Mouse (Mus musculus) hindbrain, embryonic 15.5 days (tissue): ENCODE results near the gene Sorl1. TPM values are rescaled to one million over a fixed set of nuclear protein-coding genes. Genes with fewer than 3 reads are reported as not detected.
A peak's percentile ranks its signal among the peaks of the same experiment; 100 is the strongest.

ENCODE experiments used
- ATAC-seq: fragments of 200-750 bp; cut with Nextera tagmentation; 2 replicates; pipeline ENCODE4 v1.8.0; 2017; ENCODE audit warnings: low read depth, moderate number of reproducible peaks, moderate TSS enrichment; ENCODE audit not compliant: low FRiP score
- H3K27ac ChIP-seq: fragments of 300-500 bp; sonication (generic); replicated peaks from 2 replicates; pipeline ENCODE4 v1.5.1; 2015; ENCODE audit warnings: mild to moderate bottlenecking, inconsistent platforms
- H3K27me3 ChIP-seq: fragments of 300-500 bp; sonication (generic); 2 replicates; pipeline ENCODE4 v1.6.1; 2015; ENCODE audit warnings: control low read depth, inconsistent platforms
- H3K36me3 ChIP-seq: fragments of 300-500 bp; sonication (generic); 2 replicates; pipeline ENCODE4 v1.6.1; 2015; ENCODE audit warnings: control low read depth, inconsistent platforms
- H3K4me1 ChIP-seq: fragments of 300-500 bp; sonication (generic); replicated peaks from 2 replicates; pipeline ENCODE4 v1.6.1; 2015; ENCODE audit warnings: control low read depth, inconsistent platforms
- H3K4me2 ChIP-seq: fragments of 300-500 bp; sonication (generic); 2 replicates; pipeline ENCODE4 v1.6.1; 2015; ENCODE audit warnings: moderate library complexity, mild to moderate bottlenecking, inconsistent platforms
- H3K4me3 ChIP-seq: fragments of 300-500 bp; sonication (generic); 2 replicates; pipeline ENCODE4 v1.5.1; 2015; ENCODE audit warnings: mild to moderate bottlenecking, inconsistent platforms
- H3K9ac ChIP-seq: fragments of 300-500 bp; sonication (generic); 2 replicates; pipeline ENCODE4 v1.6.1; 2015; ENCODE audit warnings: inconsistent platforms
- H3K9me3 ChIP-seq: fragments of 300-500 bp; sonication (generic); 2 replicates; pipeline ENCODE4 v1.6.1; 2016; ENCODE audit warnings: control low read depth, inconsistent platforms
- whole genome bisulfite sequencing: fragments of 180-500 bp; shearing (Covaris S2); methylation state at CpG from one replicate; pipeline ENCODE4 v1.1.7; 2015; 5-methylcytosine and 5-hydroxymethylcytosine counted together
- polyA plus RNA-seq: library from polyadenylated mRNA; unstranded; fragments of >200 nt; fragmentation: Nextera tagmentation; extraction: Ambion mirVana; gene quantifications from 2 replicates; pipeline ENCODE4 v1.2.1, GENCODE M21; 2015

Sorl1 gene
- polyA plus RNA-seq, 1 experiment from 2014 or later, result 12.4 TPM

DNA sequence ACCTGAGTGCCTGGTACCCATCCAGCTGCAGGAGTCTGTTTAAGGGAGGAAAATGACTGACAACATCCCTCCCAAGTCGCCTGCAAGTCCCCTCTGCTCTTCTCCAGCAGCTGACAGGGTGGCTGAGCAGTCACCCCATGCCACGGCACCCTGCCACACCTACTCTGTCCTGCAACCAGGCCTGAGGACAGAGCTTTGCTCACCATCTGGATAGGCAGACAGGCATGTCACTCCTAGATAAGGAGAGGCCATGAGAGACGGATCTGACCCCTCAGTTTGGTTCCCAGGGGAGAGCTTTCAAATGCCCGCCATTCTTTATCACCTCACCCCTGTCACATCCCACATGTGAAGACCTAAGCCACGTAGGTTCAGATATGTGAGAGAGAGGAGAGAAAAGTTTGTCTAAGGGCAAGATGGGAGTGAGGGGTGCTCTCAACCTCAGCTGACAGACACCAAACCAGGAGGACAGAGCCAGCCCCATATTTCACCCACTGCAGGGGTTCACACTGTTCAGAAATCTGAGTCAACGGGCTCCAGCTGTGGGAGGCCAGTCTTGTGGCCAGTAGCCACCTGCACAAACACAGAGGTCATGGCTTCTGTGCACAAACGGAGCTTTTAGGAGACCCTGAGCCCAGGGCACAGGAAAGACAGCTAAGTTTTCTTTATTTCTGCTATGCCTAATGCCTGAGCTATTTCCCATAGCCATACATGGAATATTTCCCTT is 104.6 kb downstream of the Sorl1 start:
- Histone ChIP-seq H3K36me3 (peaks cover 9% of the 10 kb centered on the region; the same call in 1 of the 2 replicates), H3K9me3 (no peaks in the 10 kb centered on the region), H3K4me2 (no peak overlapping the region), H3K27ac (no peak overlapping the region), H3K4me1 (no peaks in the 10 kb centered on the region; the same call in 1 of the 2 replicates), H3K4me3 (no peak overlapping the region), H3K27me3 (no peaks in the 10 kb centered on the region), H3K9ac (0 out of 2 replicates have a peak overlapping the region, but pooled peaks have one; percentile 2)
- no peak for ATAC-seq
- 54% methylated on average over 7 of the region's 7 CpGs for WGBS

GRCm38 (mm10) chr9:42008501-42008900 is 115.6 kb downstream of the Sorl1 start:
- H3K9ac ChIP-seq, result no peak overlapping the region
- no peak overlapping the region for H3K27ac ChIP-seq
- H3K4me3 ChIP-seq, result no peak overlapping the region
- no peak for ATAC-seq
- no peaks in the 10 kb centered on the region for H3K27me3 ChIP-seq
- 95% methylated on average over 5 of the region's 5 CpGs for WGBS
- H3K4me1 ChIP-seq, result no peaks in the 10 kb centered on the region
- no peak overlapping the region for H3K4me2 ChIP-seq
- no peaks in the 10 kb centered on the region for H3K9me3 ChIP-seq
- H3K36me3 ChIP-seq, result no peaks in the 10 kb centered on the region

GRCm38 (mm10) chr9:42005101-42005500 is 119.0 kb downstream of the Sorl1 start:
- ATAC-seq, result no peak
- WGBS, result 66% methylated on average over 8 of the region's 8 CpGs
- Histone ChIP-seq H3K27ac (no peak overlapping the region), H3K4me2 (no peak overlapping the region), H3K9ac (no peak overlapping the region), H3K27me3 (no peaks in the 10 kb centered on the region), H3K4me1 (0 out of 2 replicates have a peak, but pooled peaks cover under 1% of the 10 kb centered on the region), H3K4me3 (no peak overlapping the region), H3K36me3 (no peaks in the 10 kb centered on the region), H3K9me3 (no peaks in the 10 kb centered on the region)

GRCm38 (mm10) chr9:42004140-42004539 is 120.0 kb downstream of the Sorl1 start:
- H3K9me3 ChIP-seq, result no peaks in the 10 kb centered on the region
- H3K4me1 ChIP-seq, result 0 out of 2 replicates have a peak, but pooled peaks cover 3% of the 10 kb centered on the region
- no peaks in the 10 kb centered on the region for H3K27me3 ChIP-seq
- H3K4me2 ChIP-seq, result no peak overlapping the region
- ATAC-seq, result no peak
- WGBS, result 83% methylated on average over 4 of the region's 4 CpGs
- H3K4me3 ChIP-seq, result no peak overlapping the region
- no peak overlapping the region for H3K9ac ChIP-seq
- H3K27ac ChIP-seq, result no peak overlapping the region
- H3K36me3 ChIP-seq, result no peaks in the 10 kb centered on the region

DNA sequence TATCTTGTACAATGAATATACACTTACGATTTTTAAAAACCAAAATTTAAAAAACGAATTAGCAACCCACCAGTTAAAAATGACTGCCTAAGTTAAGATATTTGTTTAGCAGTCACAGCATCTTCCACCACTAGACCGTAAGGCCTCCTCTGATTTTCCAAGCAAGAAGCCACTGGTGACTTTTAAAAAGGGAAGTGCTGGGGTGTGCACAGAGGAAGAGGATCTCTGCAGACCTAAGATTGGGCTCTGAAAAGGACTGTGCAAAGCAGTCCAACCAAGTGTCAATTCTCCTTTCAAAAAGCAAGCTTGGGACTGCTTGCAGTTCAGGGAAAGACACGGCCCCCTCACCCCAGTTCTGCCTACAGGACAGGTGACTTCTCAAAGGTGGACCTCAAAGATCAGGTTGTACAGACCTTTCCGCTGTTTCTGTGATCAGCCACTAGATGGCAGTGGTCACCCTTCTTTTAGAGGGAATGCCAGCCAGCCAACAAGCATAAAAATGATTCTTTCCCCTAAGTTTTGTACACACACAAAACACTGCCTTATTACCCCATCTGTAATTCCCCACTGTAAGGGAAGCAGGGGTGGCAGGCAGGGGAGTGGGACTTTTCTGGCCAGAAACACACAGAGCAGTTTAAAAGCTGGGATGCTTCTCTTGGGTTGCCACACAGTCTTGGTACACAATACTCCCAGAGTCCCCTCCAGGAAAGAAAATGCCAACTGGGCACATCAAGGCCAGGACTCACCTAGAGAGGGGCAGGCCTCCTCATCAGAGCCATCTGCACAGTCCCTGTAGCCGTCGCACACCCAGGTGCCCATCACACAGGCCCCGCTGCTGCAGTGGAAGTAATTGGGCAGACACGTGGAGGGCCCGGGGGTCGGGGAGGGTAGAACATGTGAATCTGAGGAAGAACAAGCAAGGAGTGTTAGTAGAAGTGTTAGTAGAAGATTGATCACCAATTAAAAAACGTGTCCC is 124.3 kb downstream of the Sorl1 start:
- no peak for ATAC-seq
- Histone ChIP-seq H3K4me2 (no peak overlapping the region), H3K27ac (no peak overlapping the region), H3K36me3 (no peaks in the 10 kb centered on the region), H3K4me3 (no peak overlapping the region), H3K9me3 (no peaks in the 10 kb centered on the region), H3K27me3 (no peaks in the 10 kb centered on the region), H3K4me1 (0 out of 2 replicates have a peak, but pooled peaks cover 3% of the 10 kb centered on the region), H3K9ac (no peak overlapping the region)
- WGBS, result 65% methylated on average over 12 of the region's 12 CpGs

DNA sequence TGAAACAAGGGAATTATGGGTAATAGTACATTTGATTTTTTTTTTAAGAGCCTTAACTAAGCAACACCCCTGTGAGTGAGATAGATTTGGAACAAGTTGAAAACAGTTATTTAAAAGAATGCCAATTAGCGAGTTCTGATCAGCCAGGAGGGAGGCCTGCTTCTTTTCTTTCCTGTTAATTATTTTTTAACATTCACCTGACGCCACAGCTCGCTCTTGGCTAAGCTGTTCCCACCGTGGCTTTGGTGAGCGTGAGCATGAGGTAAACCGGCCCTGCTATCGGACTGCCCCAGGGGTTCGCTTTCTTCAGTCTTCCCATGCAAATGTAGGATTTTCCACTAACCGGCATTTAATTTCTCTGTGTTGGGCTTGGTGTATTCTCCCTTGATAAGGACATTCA is 128.8 kb downstream of the Sorl1 start:
- Histone ChIP-seq H3K9me3 (no peaks in the 10 kb centered on the region), H3K36me3 (peaks cover 19% of the 10 kb centered on the region), H3K27me3 (no peaks in the 10 kb centered on the region), H3K9ac (no peak overlapping the region), H3K4me2 (no peak overlapping the region), H3K27ac (no peak overlapping the region), H3K4me1 (0 out of 2 replicates have a peak, but pooled peaks cover 3% of the 10 kb centered on the region), H3K4me3 (no peak overlapping the region)
- 85% methylated on average over 9 of the region's 9 CpGs for WGBS
- no peak for ATAC-seq

DNA sequence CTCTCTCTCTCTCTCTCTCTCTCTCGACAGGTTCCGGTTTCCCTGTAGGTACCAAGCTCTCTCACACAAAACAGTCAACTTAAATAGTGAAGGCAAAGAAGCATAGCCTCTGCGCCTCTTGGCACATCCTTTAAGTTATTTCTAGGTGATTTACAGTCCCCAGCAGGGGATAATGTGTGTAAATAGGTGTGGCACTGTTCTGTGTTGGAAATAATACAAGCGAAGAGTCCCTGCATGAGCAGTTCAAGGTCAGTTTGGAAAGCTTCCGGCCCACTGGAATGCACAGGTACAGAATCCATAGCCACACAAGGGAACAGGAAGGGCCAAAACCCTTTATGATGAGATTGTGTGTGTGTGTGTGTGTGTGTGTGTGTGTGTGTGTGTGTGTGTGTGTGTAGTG is 130.3 kb downstream of the Sorl1 start:
- H3K4me3 ChIP-seq, result no peak overlapping the region
- peaks cover 19% of the 10 kb centered on the region for H3K36me3 ChIP-seq
- no peaks in the 10 kb centered on the region for H3K4me1 ChIP-seq
- H3K4me2 ChIP-seq, result no peak overlapping the region
- no peaks in the 10 kb centered on the region for H3K27me3 ChIP-seq
- no peak overlapping the region for H3K27ac ChIP-seq
- H3K9me3 ChIP-seq, result no peaks in the 10 kb centered on the region
- H3K9ac ChIP-seq, result no peak overlapping the region
- ATAC-seq, result no peak
- 92% methylated on average over 5 of the region's 5 CpGs for WGBS

DNA sequence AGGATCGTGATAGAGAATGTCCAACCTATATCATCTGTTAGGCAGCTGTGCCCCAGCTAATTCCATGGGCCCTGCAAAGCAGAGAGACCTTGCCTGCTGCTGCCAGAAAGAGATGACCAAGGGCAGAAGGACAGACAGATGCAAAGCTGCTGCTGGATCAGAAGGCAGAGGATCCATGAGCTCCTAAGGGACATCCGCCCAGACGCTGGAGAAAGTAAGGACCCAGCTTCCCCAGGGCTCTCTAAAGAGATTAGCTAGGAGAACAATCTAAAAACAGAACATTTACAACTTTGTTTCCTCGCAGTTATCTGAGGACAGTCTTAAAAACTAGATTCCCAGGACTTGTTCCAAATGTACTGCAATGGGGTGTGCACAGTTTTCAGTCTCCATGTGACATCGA is 131.3 kb downstream of the Sorl1 start:
- no peak overlapping the region for H3K27ac ChIP-seq
- no peaks in the 10 kb centered on the region for H3K9me3 ChIP-seq
- H3K4me3 ChIP-seq, result no peak overlapping the region
- WGBS, result 96% methylated on average over 5 of the region's 5 CpGs
- no peak for ATAC-seq
- no peaks in the 10 kb centered on the region for H3K27me3 ChIP-seq
- H3K36me3 ChIP-seq, result peaks cover 19% of the 10 kb centered on the region
- H3K4me2 ChIP-seq, result no peak overlapping the region
- H3K4me1 ChIP-seq, result no peaks in the 10 kb centered on the region
- no peak overlapping the region for H3K9ac ChIP-seq

DNA sequence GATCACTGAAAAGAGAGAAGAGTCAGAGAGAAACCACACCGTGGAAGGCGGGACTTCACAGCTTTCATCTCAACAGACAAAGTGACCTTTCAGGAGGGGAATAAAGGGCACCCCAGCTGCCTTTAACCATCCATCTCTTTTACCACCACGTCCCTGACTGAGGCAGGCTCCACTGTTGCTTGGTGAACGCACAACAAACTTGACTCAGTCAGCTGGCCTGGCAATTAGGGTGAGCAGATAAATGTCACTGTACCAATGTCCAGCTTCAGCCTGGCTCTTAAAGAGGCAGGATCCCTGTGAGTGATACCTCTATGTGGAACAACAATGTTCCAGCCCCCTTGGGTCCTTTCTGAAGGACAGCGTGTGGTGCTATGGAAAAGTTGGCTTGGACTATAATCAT is 138.5 kb downstream of the Sorl1 start:
- no peak for ATAC-seq
- 0 out of 2 replicates have a peak, but pooled peaks cover 6% of the 10 kb centered on the region for H3K4me1 ChIP-seq
- no peak overlapping the region for H3K27ac ChIP-seq
- no peak overlapping the region for H3K4me2 ChIP-seq
- H3K36me3 ChIP-seq, result peaks cover 19% of the 10 kb centered on the region
- no peak overlapping the region for H3K9ac ChIP-seq
- H3K4me3 ChIP-seq, result no peak overlapping the region
- H3K27me3 ChIP-seq, result no peaks in the 10 kb centered on the region
- WGBS, result 49% methylated on average over 5 of the region's 5 CpGs
- no peaks in the 10 kb centered on the region for H3K9me3 ChIP-seq

DNA sequence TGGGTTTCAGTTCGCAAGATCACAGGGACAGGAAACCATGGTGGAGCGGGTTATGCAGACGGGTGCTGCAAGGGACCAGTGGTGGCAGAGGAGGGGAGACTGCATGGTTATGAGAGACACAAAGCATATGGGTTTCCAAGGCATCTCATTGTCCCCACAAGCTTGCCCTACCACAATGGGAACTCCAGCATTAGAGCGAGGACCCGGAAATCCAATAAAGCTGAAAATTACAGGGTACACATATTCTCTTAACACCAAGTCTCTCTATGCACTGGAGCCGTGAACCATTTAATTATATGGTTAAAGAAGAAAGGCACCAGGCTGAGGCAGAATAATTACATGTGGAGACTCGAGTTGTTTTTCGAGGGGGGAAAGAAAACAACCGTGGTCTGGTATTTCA is 139.0 kb downstream of the Sorl1 start:
- WGBS, result 70% methylated on average over 9 of the region's 9 CpGs
- no peaks in the 10 kb centered on the region for H3K9me3 ChIP-seq
- no peaks in the 10 kb centered on the region for H3K27me3 ChIP-seq
- no peak overlapping the region for H3K4me3 ChIP-seq
- no peak for ATAC-seq
- no peak overlapping the region for H3K4me2 ChIP-seq
- 0 out of 2 replicates have a peak, but pooled peaks cover 6% of the 10 kb centered on the region for H3K4me1 ChIP-seq
- H3K9ac ChIP-seq, result no peak overlapping the region
- H3K36me3 ChIP-seq, result peaks cover 18% of the 10 kb centered on the region
- no peak overlapping the region for H3K27ac ChIP-seq

- ATAC-seq, result no peak
- H3K36me3 ChIP-seq, result peaks cover 18% of the 10 kb centered on the region
- H3K27ac ChIP-seq, result no peak overlapping the region
- no peak overlapping the region for H3K4me3 ChIP-seq
- H3K9ac ChIP-seq, result no peak overlapping the region
- WGBS, result 90% methylated on average over 11 of the region's 11 CpGs
- no peaks in the 10 kb centered on the region for H3K9me3 ChIP-seq
- no peaks in the 10 kb centered on the region for H3K27me3 ChIP-seq
- no peak overlapping the region for H3K4me2 ChIP-seq
- 0 out of 2 replicates have a peak, but pooled peaks cover 6% of the 10 kb centered on the region for H3K4me1 ChIP-seq
These were observed 139.8 kb downstream of the Sorl1 start for GRCm38 (mm10) chr9:41984306-41984705.

DNA sequence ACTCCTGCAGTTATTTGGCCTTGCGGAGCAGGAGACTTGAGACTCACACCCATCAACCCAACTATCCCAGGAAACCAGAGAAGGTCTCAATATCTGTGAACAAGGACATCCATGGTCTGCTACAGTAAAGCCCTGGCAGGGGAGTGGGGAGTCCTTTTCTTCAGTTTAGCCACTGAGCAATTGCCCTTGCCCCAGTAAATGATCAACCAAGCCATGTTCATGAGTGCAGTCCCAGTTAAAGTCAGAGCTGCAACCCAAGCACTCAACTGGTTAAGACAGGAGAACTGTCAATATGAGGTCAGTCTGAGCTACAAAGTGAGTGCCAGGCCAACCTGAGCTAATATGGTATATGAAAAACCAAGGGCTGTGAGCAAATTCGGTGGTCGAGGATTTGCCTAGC is 140.8 kb downstream of the Sorl1 start:
- 94% methylated on average over 3 of the region's 3 CpGs for WGBS
- Histone ChIP-seq H3K4me2 (no peak overlapping the region), H3K27me3 (no peaks in the 10 kb centered on the region), H3K4me1 (0 out of 2 replicates have a peak, but pooled peaks cover 6% of the 10 kb centered on the region), H3K36me3 (peaks cover 18% of the 10 kb centered on the region), H3K27ac (no peak overlapping the region), H3K9ac (no peak overlapping the region), H3K9me3 (no peaks in the 10 kb centered on the region), H3K4me3 (no peak overlapping the region)
- no peak for ATAC-seq
